20 mouse cellular contexts compared by ENCODE assay signal in genomic region chr10:66900781-66901180, GRCm38 (mm10).
DNase-seq lines count a peak whose midpoint lies in the region; ATAC-seq and TF ChIP-seq lines count a peak whose summit lies in the region.
"Had no signal": no experiment of that assay in that cellular context is flagged by ENCODE, and none has a peak within 500 bp of the region (broad histone marks: within the 10 kb centered on the region; RNA-seq: fewer than 3 reads in every experiment).

No protein-coding gene starts in this region.

- no peak for DNase-seq in forebrain, embryonic 14.5 days (ENCODE audit: low spot score)
- DNase-seq in forebrain, embryonic 11.5 days (ENCODE audit: low spot score): no peak
- DNase-seq in limb, embryonic 10.5 days (ENCODE audit: low spot score): no peak
- DNase-seq in stomach, postnatal 0 days (ENCODE audit: low spot score): no peak
- DNase-seq in cerebellum, adult 11 months: no peak
- DNase-seq: adrenal gland, postnatal 14 days; cerebellum, adult 8-10 months; cerebellum, postnatal 14 days; gastrocnemius, postnatal 10 days; heart, adult 18-20 months; heart, postnatal 10 days; kidney, adult 11 months had no signal

- H3K4me2 ChIP-seq in forebrain, embryonic 14.5 days (ENCODE audit: low read length): no peak overlapping the region
- H3K4me2 ChIP-seq in forebrain, embryonic 11.5 days (ENCODE audit: low read depth, low read length, severe bottlenecking): no peak overlapping the region
- 0 out of 2 replicates have a peak overlapping the region, but pooled peaks have one; percentile 2 for H3K4me2 ChIP-seq in limb, embryonic 15.5 days
- peak overlapping the region; percentile 36; the same call in 1 of the 2 replicates for H3K4me2 ChIP-seq in stomach, embryonic 14.5 days (replicated peaks; ENCODE audit: low read depth, low read length)
- no peak overlapping the region for H3K4me2 ChIP-seq in stomach, postnatal 0 days (replicated peaks; ENCODE audit: low read depth)

- no peak for TF ChIP-seq CTCF in stomach, postnatal 0 days (IDR thresholded peaks at IDR 0.05; ENCODE audit: low read depth)

- no peak overlapping the region for H3K9ac ChIP-seq in forebrain, embryonic 14.5 days (ENCODE audit: low read length)
- no peak overlapping the region for H3K9ac ChIP-seq in forebrain, embryonic 11.5 days (ENCODE audit: low read length)
- H3K9ac ChIP-seq in limb, embryonic 15.5 days: no peak overlapping the region
- H3K9ac ChIP-seq in stomach, embryonic 14.5 days (replicated peaks; ENCODE audit: low read depth, low read length): no peak overlapping the region
- no peak overlapping the region for H3K9ac ChIP-seq in stomach, postnatal 0 days (ENCODE audit: low read length)

- H3K9me3 ChIP-seq in forebrain, embryonic 14.5 days (replicated peaks; ENCODE audit: control insufficient read depth, low read length): no peaks in the 10 kb centered on the region
- no peaks in the 10 kb centered on the region for H3K9me3 ChIP-seq in forebrain, embryonic 11.5 days (ENCODE audit: control insufficient read depth, low read length)
- no peaks in the 10 kb centered on the region for H3K9me3 ChIP-seq in limb, embryonic 15.5 days
- H3K9me3 ChIP-seq in limb, embryonic 10.5 days (replicated peaks): no peaks in the 10 kb centered on the region
- no peaks in the 10 kb centered on the region for H3K9me3 ChIP-seq in stomach, embryonic 14.5 days (ENCODE audit: control insufficient read depth, low read depth, low read length)
- no peaks in the 10 kb centered on the region for H3K9me3 ChIP-seq in stomach, postnatal 0 days (ENCODE audit: control insufficient read depth, low read length)
- H3K9me3 ChIP-seq: heart, embryonic 10.5 days; hindbrain, embryonic 13.5 days had no signal

- H3K4me1 ChIP-seq in forebrain, embryonic 14.5 days (ENCODE audit: control insufficient read depth, insufficient read depth, low read length): peaks cover 12% of the 10 kb centered on the region
- peaks cover 12% of the 10 kb centered on the region; the same call in 1 of the 2 replicates for H3K4me1 ChIP-seq in forebrain, embryonic 11.5 days (replicated peaks; ENCODE audit: control insufficient read depth, insufficient read depth, low read length)
- H3K4me1 ChIP-seq in limb, embryonic 15.5 days: peaks cover 12% of the 10 kb centered on the region
- H3K4me1 ChIP-seq in limb, embryonic 10.5 days: peaks cover 35% of the 10 kb centered on the region
- H3K4me1 ChIP-seq in stomach, embryonic 14.5 days (ENCODE audit: control insufficient read depth, insufficient read depth, low read length): peaks cover 10% of the 10 kb centered on the region; the same call in 1 of the 2 replicates
- H3K4me1 ChIP-seq in stomach, postnatal 0 days (replicated peaks; ENCODE audit: control insufficient read depth, insufficient read depth): no peaks in the 10 kb centered on the region

- no peak for TF ChIP-seq EP300 in stomach, postnatal 0 days (optimal IDR thresholded peaks at IDR 0.05)

- no peak overlapping the region for H3K4me3 ChIP-seq in forebrain, embryonic 14.5 days (ENCODE audit: low read depth, low read length)
- no peak overlapping the region for H3K4me3 ChIP-seq in forebrain, embryonic 11.5 days (ENCODE audit: low read depth, low read length)
- no peak overlapping the region for H3K4me3 ChIP-seq in limb, embryonic 15.5 days
- no peak overlapping the region for H3K4me3 ChIP-seq in limb, embryonic 10.5 days
- H3K4me3 ChIP-seq in stomach, embryonic 14.5 days (ENCODE audit: low read depth, low read length): no peak overlapping the region
- no peak overlapping the region for H3K4me3 ChIP-seq in stomach, postnatal 0 days (ENCODE audit: low read depth, low read length)

- no peaks in the 10 kb centered on the region for H3K36me3 ChIP-seq in forebrain, embryonic 14.5 days (ENCODE audit: control insufficient read depth, insufficient read depth, low read length)
- H3K36me3 ChIP-seq in forebrain, embryonic 11.5 days (ENCODE audit: control insufficient read depth, insufficient read depth, low read length): no peaks in the 10 kb centered on the region
- H3K36me3 ChIP-seq in limb, embryonic 15.5 days: no peaks in the 10 kb centered on the region
- no peaks in the 10 kb centered on the region for H3K36me3 ChIP-seq in limb, embryonic 10.5 days
- no peaks in the 10 kb centered on the region for H3K36me3 ChIP-seq in stomach, embryonic 14.5 days (ENCODE audit: control insufficient read depth, insufficient read depth, low read length)
- no peaks in the 10 kb centered on the region for H3K36me3 ChIP-seq in stomach, postnatal 0 days (ENCODE audit: control insufficient read depth, insufficient read depth, low read length)
- H3K36me3 ChIP-seq: heart, embryonic 10.5 days; hindbrain, embryonic 13.5 days had no signal

- H3K27me3 ChIP-seq in forebrain, embryonic 14.5 days (replicated peaks; ENCODE audit: control insufficient read depth, insufficient read depth, low read length): no peaks in the 10 kb centered on the region
- H3K27me3 ChIP-seq in forebrain, embryonic 11.5 days (ENCODE audit: control insufficient read depth, insufficient read depth, low read length): no peaks in the 10 kb centered on the region
- no peaks in the 10 kb centered on the region for H3K27me3 ChIP-seq in limb, embryonic 15.5 days
- H3K27me3 ChIP-seq in limb, embryonic 10.5 days (ENCODE audit: low read depth, poor library complexity, severe bottlenecking): no peaks in the 10 kb centered on the region
- no peaks in the 10 kb centered on the region for H3K27me3 ChIP-seq in stomach, embryonic 14.5 days (ENCODE audit: control insufficient read depth, insufficient read depth, low read length)
- no peaks in the 10 kb centered on the region for H3K27me3 ChIP-seq in stomach, postnatal 0 days (ENCODE audit: control insufficient read depth, insufficient read depth, low read length)
- H3K27me3 ChIP-seq: hindbrain, embryonic 13.5 days; Patski had no signal

- 0 out of 2 replicates have a peak, but pooled peaks have one; percentile 25 for ATAC-seq in forebrain, embryonic 14.5 days
- ATAC-seq in forebrain, embryonic 11.5 days (replicated peaks; ENCODE audit: low FRiP score): no peak
- no peak for ATAC-seq in limb, embryonic 15.5 days (ENCODE audit: insufficient number of reproducible peaks, low FRiP score, low TSS enrichment, low read depth)
- no peak for ATAC-seq in stomach, embryonic 14.5 days (ENCODE audit: insufficient number of reproducible peaks, insufficient read depth, low FRiP score, low read depth)
- ATAC-seq in stomach, postnatal 0 days (ENCODE audit: low FRiP score, low TSS enrichment): no peak
- 0 out of 2 replicates have a peak, but pooled peaks have one; percentile 15 for ATAC-seq in megakaryocyte progenitor cell, adult 5-6 weeks (replicated peaks; ENCODE audit: poor library complexity)
- ATAC-seq: activated CD4-positive, CD25-positive, alpha-beta regulatory T cell, adult 4 months; hindbrain, postnatal 0 days; Patski had no signal

- no peak overlapping the region for H3K27ac ChIP-seq in forebrain, embryonic 14.5 days (ENCODE audit: low read depth, low read length)
- no peak overlapping the region for H3K27ac ChIP-seq in forebrain, embryonic 11.5 days (ENCODE audit: low read depth, low read length)
- no peak overlapping the region for H3K27ac ChIP-seq in limb, embryonic 15.5 days
- no peak overlapping the region for H3K27ac ChIP-seq in limb, embryonic 10.5 days
- H3K27ac ChIP-seq in stomach, embryonic 14.5 days (ENCODE audit: low read length): no peak overlapping the region
- no peak overlapping the region for H3K27ac ChIP-seq in stomach, postnatal 0 days (replicated peaks)
- H3K27ac ChIP-seq: hindbrain, embryonic 13.5 days; hindbrain, postnatal 0 days had no signal

- 73% methylated on average over 10 of the region's 10 CpGs for WGBS in forebrain, embryonic 14.5 days
- 79% methylated on average over 10 of the region's 10 CpGs for WGBS in forebrain, embryonic 11.5 days
- 36% methylated on average over 10 of the region's 10 CpGs for WGBS in limb, embryonic 15.5 days
- 68% methylated on average over 10 of the region's 10 CpGs for WGBS in limb, embryonic 10.5 days
- WGBS in stomach, embryonic 14.5 days: 50% methylated on average over 10 of the region's 10 CpGs
- 54% methylated on average over 10 of the region's 10 CpGs for WGBS in stomach, postnatal 0 days

Comparison
In these comparisons a context has a peak if more than half of its experiments do, and no peak if none do; other contexts are left out.
1. ATAC-seq: peak in forebrain, embryonic 14.5 days (single experiment) and megakaryocyte progenitor cell, adult 5-6 weeks (single experiment); none in forebrain, embryonic 11.5 days (single experiment), limb, embryonic 15.5 days (single experiment), stomach, embryonic 14.5 days (single experiment) and stomach, postnatal 0 days (single experiment).
2. H3K4me2 ChIP-seq: peak in limb, embryonic 15.5 days (single experiment) and stomach, embryonic 14.5 days (single experiment); none in forebrain, embryonic 14.5 days (single experiment), forebrain, embryonic 11.5 days (single experiment) and stomach, postnatal 0 days (single experiment).